Mouse (Mus musculus) heart, adult 9 months (tissue): ENCODE measurements around the gene Plekhg5.

Experiments used
- DNase-seq, 2 experiments: peaks; one replicate each; pipeline ENCODE4 v3.0.0; 2022; ENCODE audit warnings: low spot score in 2 of 2

Plekhg5 gene

GRCm38 (mm10) chr4:152097911-152098799 is 25.9 kb downstream of the Plekhg5 start:
- DNase-seq: no peak

- DNase-seq: no peak
Observed at GRCm38 (mm10) chr4:152100541-152100940, 28.2 kb downstream of the Plekhg5 start.

GRCm38 (mm10) chr4:152101081-152101653 is 28.9 kb downstream of the Plekhg5 start:
- DNase-seq: no peak

- DNase-seq: no peak
Observed at GRCm38 (mm10) chr4:152101921-152102320, 29.6 kb downstream of the Plekhg5 start.

- peak in 1 of 2 experiments; percentile 52 for DNase-seq
Observed at GRCm38 (mm10) chr4:152103025-152103424, 30.7 kb downstream of the Plekhg5 start.

GRCm38 (mm10) chr4:152106746-152107145 is 34.4 kb downstream of the Plekhg5 start:
- no peak for DNase-seq

- DNase-seq: no peak
Observed at GRCm38 (mm10) chr4:152107493-152107892, 35.2 kb downstream of the Plekhg5 start.

- DNase-seq: no peak
Observed at GRCm38 (mm10) chr4:152107971-152108509, 35.7 kb downstream of the Plekhg5 start.

- no peak for DNase-seq
Observed at GRCm38 (mm10) chr4:152108673-152109072, 36.4 kb downstream of the Plekhg5 start.

GRCm38 (mm10) chr4:152109509-152109908 is 37.2 kb downstream of the Plekhg5 start:
- DNase-seq: no peak

- no peak for DNase-seq
Observed at GRCm38 (mm10) chr4:152110689-152111088, 38.4 kb downstream of the Plekhg5 start.

GRCm38 (mm10) chr4:152112329-152112728 is 40.0 kb downstream of the Plekhg5 start:
- DNase-seq: no peak

GRCm38 (mm10) chr4:152114080-152114479 is 41.8 kb downstream of the Plekhg5 start:
- DNase-seq: no peak

GRCm38 (mm10) chr4:152115921-152116612 is 43.8 kb downstream of the Plekhg5 start, which contains the start of gene Tnfrsf25:
TSS of gene Tnfrsf25 (plus strand) at chr4:152115934.
- DNase-seq: no peak

- no peak for DNase-seq
Observed at GRCm38 (mm10) chr4:152117538-152117937, 45.2 kb downstream of the Plekhg5 start.

GRCm38 (mm10) chr4:152119396-152120292 is 47.3 kb downstream of the Plekhg5 start:
- DNase-seq: no peak

GRCm38 (mm10) chr4:152120311-152121182 is 48.2 kb downstream of the Plekhg5 start:
- no peak for DNase-seq

GRCm38 (mm10) chr4:152121183-152121505 is 48.8 kb downstream of the Plekhg5 start:
- no peak for DNase-seq

GRCm38 (mm10) chr4:152124361-152124961 is 52.2 kb downstream of the Plekhg5 start:
- no peak for DNase-seq
